Mouse (Mus musculus): ENCODE measurements around the gene Iqck. TPM values are rescaled to one million over a fixed set of nuclear protein-coding genes. Genes with fewer than 3 reads are reported as not detected.

Iqck gene
- polyA plus RNA-seq, 1 experiment: 1.1 TPM

DNA sequence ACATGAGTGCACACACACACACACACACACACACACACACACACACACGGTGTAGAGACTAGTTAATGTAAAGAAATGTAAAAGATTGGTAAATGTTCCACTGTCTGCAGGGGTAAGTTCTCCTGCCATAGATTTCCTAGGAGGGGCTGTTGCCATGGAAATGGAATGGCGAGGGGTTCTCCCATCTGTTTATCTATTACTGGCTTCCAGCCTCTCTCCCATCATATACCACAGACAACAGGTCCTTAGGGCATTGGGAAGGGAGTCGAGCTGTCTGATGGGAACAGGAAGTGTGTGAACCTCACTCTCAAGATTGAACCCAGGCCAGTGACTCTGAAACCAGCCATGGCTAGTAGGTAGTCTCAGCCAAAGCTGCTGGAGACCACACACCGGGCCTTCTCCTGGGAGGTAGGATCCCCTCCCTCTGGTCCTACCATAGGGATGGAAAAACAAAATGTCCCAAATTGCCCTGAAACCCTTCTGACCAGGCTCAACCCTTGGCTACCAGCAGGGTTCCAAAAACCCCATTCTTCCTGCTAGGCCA is 135.9 kb downstream of the Iqck start:
- Histone ChIP-seq H3K4me3 (ENCODE audit: insufficient read depth, low read length) (no peak overlapping the region), H3K27ac (ENCODE audit: insufficient read depth, low read length) (no peak overlapping the region), H3K4me1 (ENCODE audit: control insufficient read depth, insufficient read depth, low read length) (no peaks in the 10 kb centered on the region)
- no peak for TF ChIP-seq POLR2A (IDR thresholded peaks at IDR 0.05; ENCODE audit: low read depth, low read length)
- TF ChIP-seq CTCF (IDR thresholded peaks at IDR 0.05; ENCODE audit: borderline replicate concordance, insufficient read depth, low read length): no peak

- no peak for TF ChIP-seq POLR2A (IDR thresholded peaks at IDR 0.05; ENCODE audit: low read depth, low read length)
- no peak for TF ChIP-seq CTCF (IDR thresholded peaks at IDR 0.05; ENCODE audit: borderline replicate concordance, insufficient read depth, low read length)
- Histone ChIP-seq H3K4me1 (ENCODE audit: control insufficient read depth, insufficient read depth, low read length) (no peaks in the 10 kb centered on the region), H3K27ac (ENCODE audit: insufficient read depth, low read length) (no peak overlapping the region), H3K4me3 (ENCODE audit: insufficient read depth, low read length) (no peak overlapping the region)
These were observed 136.6 kb downstream of the Iqck start for GRCm38 (mm10) chr7:118992080-118992560.

DNA sequence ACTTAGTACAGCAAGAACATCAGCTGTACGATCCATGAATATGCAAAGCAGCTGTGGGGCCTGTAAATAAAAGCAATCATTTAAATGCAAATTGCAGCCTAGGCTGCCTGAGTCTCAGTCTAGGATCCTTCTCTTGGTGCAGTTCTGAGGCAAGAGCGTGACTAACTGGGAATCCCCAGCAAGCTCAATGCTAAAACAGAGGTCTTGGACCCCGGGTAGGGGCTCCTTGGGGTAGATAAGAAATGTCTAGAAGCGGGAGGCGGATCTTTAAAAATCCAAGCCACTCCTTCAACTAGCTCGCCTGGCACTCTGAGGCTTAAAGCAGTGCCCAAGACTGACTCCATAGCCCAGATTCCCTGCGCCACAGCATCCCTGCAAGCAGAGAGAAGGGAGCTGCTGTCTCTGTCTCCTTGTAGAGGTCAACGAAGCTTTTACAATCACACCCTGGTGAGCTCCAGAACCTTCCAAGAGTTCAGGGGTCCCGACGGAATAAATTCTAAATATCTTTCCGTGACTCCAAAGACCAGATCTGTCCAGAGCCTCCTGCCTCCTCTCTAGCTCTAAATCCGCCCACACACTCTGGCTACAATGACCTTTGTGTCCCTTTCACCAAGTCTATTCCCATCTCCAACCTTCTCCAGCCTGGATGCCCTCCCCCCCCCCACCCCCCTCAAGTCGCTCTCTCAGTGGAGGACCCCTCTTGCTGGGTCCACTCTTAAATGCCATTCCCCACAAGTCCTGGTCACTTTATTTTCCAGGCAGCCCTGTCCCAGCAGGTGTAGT is 137.3 kb downstream of the Iqck start:
- no peak overlapping the region for H3K27ac ChIP-seq (ENCODE audit: insufficient read depth, low read length)
- no peaks in the 10 kb centered on the region for H3K4me1 ChIP-seq (ENCODE audit: control insufficient read depth, insufficient read depth, low read length)
- no peak for TF ChIP-seq CTCF (IDR thresholded peaks at IDR 0.05; ENCODE audit: borderline replicate concordance, insufficient read depth, low read length)
- TF ChIP-seq POLR2A (IDR thresholded peaks at IDR 0.05; ENCODE audit: low read depth, low read length): no peak
- no peak overlapping the region for H3K4me3 ChIP-seq (ENCODE audit: insufficient read depth, low read length)

- Histone ChIP-seq H3K4me1 (ENCODE audit: control insufficient read depth, insufficient read depth, low read length) (no peaks in the 10 kb centered on the region), H3K4me3 (ENCODE audit: insufficient read depth, low read length) (peak overlapping the region; percentile 84), H3K27ac (ENCODE audit: insufficient read depth, low read length) (no peak overlapping the region)
- TF ChIP-seq POLR2A (IDR thresholded peaks at IDR 0.05; ENCODE audit: low read depth, low read length) (no peak), CTCF (IDR thresholded peaks at IDR 0.05; ENCODE audit: borderline replicate concordance, insufficient read depth, low read length) (no peak)
These were observed 138.2 kb downstream of the Iqck start for GRCm38 (mm10) chr7:118993597-118994230.

GRCm38 (mm10) chr7:118994231-118994842 is 138.8 kb downstream of the Iqck start:
- Histone ChIP-seq H3K4me1 (ENCODE audit: control insufficient read depth, insufficient read depth, low read length) (no peaks in the 10 kb centered on the region), H3K4me3 (ENCODE audit: insufficient read depth, low read length) (peak overlapping the region; percentile 84), H3K27ac (ENCODE audit: insufficient read depth, low read length) (no peak overlapping the region)
- TF ChIP-seq POLR2A (IDR thresholded peaks at IDR 0.05; ENCODE audit: low read depth, low read length) (no peak), CTCF (IDR thresholded peaks at IDR 0.05; ENCODE audit: borderline replicate concordance, insufficient read depth, low read length) (no peak)

- Histone ChIP-seq H3K4me1 (ENCODE audit: control insufficient read depth, insufficient read depth, low read length) (no peaks in the 10 kb centered on the region), H3K27ac (ENCODE audit: insufficient read depth, low read length) (no peak within 1 kb of the TSS), H3K4me3 (ENCODE audit: insufficient read depth, low read length) (peak within 1 kb of the TSS; percentile 84)
- TF ChIP-seq POLR2A (IDR thresholded peaks at IDR 0.05; ENCODE audit: low read depth, low read length): peak; percentile 38; the same call in 1 of the 2 replicates
- 0 out of 2 replicates have a peak, but pooled peaks have one; percentile 6 for TF ChIP-seq CTCF (IDR thresholded peaks at IDR 0.05; ENCODE audit: borderline replicate concordance, insufficient read depth, low read length)
These were observed 139.5 kb downstream of the Iqck start, which contains the start of gene Gprc5b for GRCm38 (mm10) chr7:118995007-118995406. Gene Gprc5b (minus strand): TSS chr7:118995211.

DNA sequence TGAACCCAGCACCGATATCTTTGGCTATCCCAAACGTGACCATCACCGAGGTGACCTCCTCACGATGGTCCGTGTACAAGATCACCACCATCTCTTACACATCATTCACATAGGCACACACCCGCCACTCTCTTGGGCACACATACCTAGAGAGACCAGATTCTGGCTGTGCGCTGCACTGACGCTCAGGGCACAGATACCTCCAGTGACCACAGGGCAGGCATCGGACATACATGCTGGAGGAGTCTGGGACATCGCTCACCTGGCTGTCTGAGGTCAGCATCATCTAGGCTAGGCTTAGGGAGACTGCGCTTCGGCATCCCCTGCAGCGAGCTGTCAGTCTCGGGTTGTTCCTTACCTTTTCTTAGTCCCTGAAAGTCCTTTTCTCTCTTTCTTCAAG is 140.1 kb downstream of the Iqck start:
- Histone ChIP-seq H3K4me1 (ENCODE audit: control insufficient read depth, insufficient read depth, low read length) (no peaks in the 10 kb centered on the region), H3K4me3 (ENCODE audit: insufficient read depth, low read length) (peak overlapping the region; percentile 23; the same call in 1 of the 2 replicates), H3K27ac (ENCODE audit: insufficient read depth, low read length) (no peak overlapping the region)
- TF ChIP-seq CTCF (IDR thresholded peaks at IDR 0.05; ENCODE audit: borderline replicate concordance, insufficient read depth, low read length) (no peak), POLR2A (IDR thresholded peaks at IDR 0.05; ENCODE audit: low read depth, low read length) (no peak)

GRCm38 (mm10) chr7:118996137-118996837 is 140.7 kb downstream of the Iqck start:
- Histone ChIP-seq H3K27ac (ENCODE audit: insufficient read depth, low read length) (no peak overlapping the region), H3K4me1 (ENCODE audit: control insufficient read depth, insufficient read depth, low read length) (no peaks in the 10 kb centered on the region), H3K4me3 (ENCODE audit: insufficient read depth, low read length) (no peak overlapping the region)
- TF ChIP-seq POLR2A (IDR thresholded peaks at IDR 0.05; ENCODE audit: low read depth, low read length) (no peak), CTCF (IDR thresholded peaks at IDR 0.05; ENCODE audit: borderline replicate concordance, insufficient read depth, low read length) (peak; percentile 85)

GRCm38 (mm10) chr7:118999857-119000256 is 144.3 kb downstream of the Iqck start:
- no peak overlapping the region for H3K27ac ChIP-seq (ENCODE audit: insufficient read depth, low read length)
- TF ChIP-seq POLR2A (IDR thresholded peaks at IDR 0.05; ENCODE audit: low read depth, low read length) (no peak), CTCF (IDR thresholded peaks at IDR 0.05; ENCODE audit: borderline replicate concordance, insufficient read depth, low read length) (no peak)
- no peaks in the 10 kb centered on the region for H3K4me1 ChIP-seq (ENCODE audit: control insufficient read depth, insufficient read depth, low read length)
- H3K4me3 ChIP-seq (ENCODE audit: insufficient read depth, low read length): no peak overlapping the region
